Mouse (Mus musculus) lung, adult 2 months (tissue): ENCODE results near the gene Gm11273.

Experiments used
- CTCF ChIP-seq: fragments of 200-500 bp; IDR thresholded peaks from 2 replicates; pipeline ENCODE4 v1.5.1; 2011; ENCODE audit warnings: mild to moderate bottlenecking, low read length, control low read depth; ENCODE audit not compliant: insufficient read depth
- POLR2A ChIP-seq: fragments of 200-500 bp; IDR thresholded peaks from 2 replicates; pipeline ENCODE4 v1.6.1; 2011; ENCODE audit warnings: low read depth, mild to moderate bottlenecking, control low read depth, low read length, borderline replicate concordance; ENCODE audit errors: extremely low read depth

GRCm38 (mm10) chr13:21502296-21502695 is 1.1 kb upstream of the Gm11273 start:
- TF ChIP-seq CTCF = no peak
- no peak for TF ChIP-seq POLR2A
